Mouse (Mus musculus) lung, embryonic 15.5 days (tissue): ENCODE data around the gene Grk2. TPM values are rescaled to one million over a fixed set of nuclear protein-coding genes. Genes with fewer than 3 reads are reported as not detected.
A peak's percentile ranks its signal among the peaks of the same experiment; 100 is the strongest.

ENCODE experiments used
- ATAC-seq: fragments of 200-750 bp; cut with Nextera tagmentation; 2 replicates; pipeline ENCODE4 v1.8.0; 2017; ENCODE audit warnings: moderate number of reproducible peaks, borderline replicate concordance; ENCODE audit not compliant: low FRiP score, low TSS enrichment; ENCODE audit errors: extremely low read depth
- H3K27ac ChIP-seq: fragments of 300-500 bp; sonication (generic); 2 replicates; pipeline ENCODE4 v1.5.1; 2015; ENCODE audit warnings: moderate library complexity, mild to moderate bottlenecking, inconsistent platforms
- H3K27me3 ChIP-seq: fragments of 300-500 bp; sonication (generic); 2 replicates; pipeline ENCODE4 v1.6.1; 2015; ENCODE audit warnings: inconsistent platforms
- H3K36me3 ChIP-seq: fragments of 300-500 bp; sonication (generic); 2 replicates; pipeline ENCODE4 v1.6.1; 2015; ENCODE audit warnings: inconsistent platforms
- H3K4me1 ChIP-seq: fragments of 300-500 bp; sonication (generic); 2 replicates; pipeline ENCODE4 v1.6.1; 2015; ENCODE audit warnings: inconsistent platforms
- H3K4me2 ChIP-seq: fragments of 300-500 bp; sonication (generic); 2 replicates; pipeline ENCODE4 v1.6.1; 2015; ENCODE audit warnings: inconsistent platforms, mild to moderate bottlenecking, moderate library complexity
- H3K4me3 ChIP-seq: fragments of 300-500 bp; sonication (generic); 2 replicates; pipeline ENCODE4 v1.5.1; 2015; ENCODE audit warnings: mild to moderate bottlenecking, inconsistent platforms
- H3K9ac ChIP-seq: fragments of 300-500 bp; sonication (generic); 2 replicates; pipeline ENCODE4 v1.6.1; 2015; ENCODE audit warnings: inconsistent platforms
- H3K9me3 ChIP-seq: fragments of 300-500 bp; sonication (generic); 2 replicates; pipeline ENCODE4 v1.6.1; 2016; ENCODE audit warnings: inconsistent platforms
- WGBS: fragments of 180-500 bp; shearing (Covaris S2); methylation state at CpG from one replicate; pipeline ENCODE4 v1.1.7; 2015; 5-methylcytosine and 5-hydroxymethylcytosine counted together
- polyA plus RNA-seq: library from polyadenylated mRNA; unstranded; fragments of >200 nt; fragmentation: Nextera tagmentation; extraction: Ambion mirVana; gene quantifications from 2 replicates; pipeline ENCODE4 v1.2.1, GENCODE M21; 2015

Grk2 gene
- polyA plus RNA-seq, 1 experiment from 2014 or later = 16.2 TPM

- peak overlapping the region; percentile 62 for H3K27ac ChIP-seq
- no peaks in the 10 kb centered on the region for H3K27me3 ChIP-seq
- H3K36me3 ChIP-seq = peaks cover 35% of the 10 kb centered on the region
- H3K9ac ChIP-seq = no peak overlapping the region
- ATAC-seq = peak; percentile 25; the same call in 1 of the 2 replicates
- no peaks in the 10 kb centered on the region for H3K9me3 ChIP-seq
- H3K4me1 ChIP-seq = peaks cover 6% of the 10 kb centered on the region
- no peak overlapping the region for H3K4me3 ChIP-seq
- no peak overlapping the region for H3K4me2 ChIP-seq
- 64% methylated on average over 14 of the region's 14 CpGs for WGBS
These were observed 11.5 kb downstream of the Grk2 start for GRCm38 (mm10) chr19:4294381-4295097.

- peaks cover under 1% of the 10 kb centered on the region for H3K4me1 ChIP-seq
- no peaks in the 10 kb centered on the region for H3K27me3 ChIP-seq
- 91% methylated on average over 11 of the region's 11 CpGs for WGBS
- H3K36me3 ChIP-seq = peaks cover 65% of the 10 kb centered on the region
- no peak overlapping the region for H3K4me3 ChIP-seq
- H3K27ac ChIP-seq = no peak overlapping the region
- ATAC-seq = no peak
- no peaks in the 10 kb centered on the region for H3K9me3 ChIP-seq
- no peak overlapping the region for H3K4me2 ChIP-seq
- no peak overlapping the region for H3K9ac ChIP-seq
These were observed 14.9 kb downstream of the Grk2 start for GRCm38 (mm10) chr19:4291161-4291560.

- no peak overlapping the region for H3K4me3 ChIP-seq
- no peak overlapping the region for H3K27ac ChIP-seq
- no peak overlapping the region for H3K9ac ChIP-seq
- WGBS = 74% methylated on average over 15 of the region's 15 CpGs
- no peak for ATAC-seq
- no peaks in the 10 kb centered on the region for H3K9me3 ChIP-seq
- no peaks in the 10 kb centered on the region for H3K27me3 ChIP-seq
- H3K4me2 ChIP-seq = no peak overlapping the region
- H3K4me1 ChIP-seq = no peaks in the 10 kb centered on the region; the same call in 1 of the 2 replicates
- H3K36me3 ChIP-seq = peaks cover 69% of the 10 kb centered on the region
These were observed 15.3 kb downstream of the Grk2 start for GRCm38 (mm10) chr19:4290749-4291148.

GRCm38 (mm10) chr19:4283653-4284052, 22.4 kb downstream of the Grk2 start:
- Histone ChIP-seq H3K4me3 (peak overlapping the region; percentile 54), H3K27ac (peak overlapping the region; percentile 44; the same call in 1 of the 2 replicates), H3K9me3 (no peaks in the 10 kb centered on the region), H3K4me2 (peak overlapping the region; percentile 88), H3K36me3 (peaks cover 32% of the 10 kb centered on the region), H3K27me3 (no peaks in the 10 kb centered on the region), H3K9ac (peak overlapping the region; percentile 10; the same call in 1 of the 2 replicates), H3K4me1 (peaks cover 10% of the 10 kb centered on the region)
- ATAC-seq = no peak; the same call in 1 of the 2 replicates
- 42% methylated on average over 7 of the region's 7 CpGs for WGBS

- H3K27ac ChIP-seq = peak within 1 kb of the TSS; percentile 44; the same call in 1 of the 2 replicates
- H3K9me3 ChIP-seq = no peaks in the 10 kb centered on the region
- peak within 1 kb of the TSS; percentile 46 for H3K9ac ChIP-seq
- no peaks in the 10 kb centered on the region for H3K27me3 ChIP-seq
- H3K4me2 ChIP-seq = peak within 1 kb of the TSS; percentile 88
- WGBS = 1% methylated on average over 48 of the region's 50 CpGs
- peaks cover 29% of the 10 kb centered on the region for H3K36me3 ChIP-seq
- H3K4me1 ChIP-seq = peaks cover 10% of the 10 kb centered on the region
- ATAC-seq = peak; percentile 94
- peak within 1 kb of the TSS; percentile 54 for H3K4me3 ChIP-seq
These were observed 23.0 kb downstream of the Grk2 start, which contains the start of gene Ankrd13d for GRCm38 (mm10) chr19:4282898-4283553. TSS of gene Ankrd13d (minus strand) at chr19:4283137.

- H3K9me3 ChIP-seq = no peaks in the 10 kb centered on the region
- no peaks in the 10 kb centered on the region for H3K27me3 ChIP-seq
- no peak overlapping the region for H3K4me2 ChIP-seq
- H3K36me3 ChIP-seq = peaks cover 3% of the 10 kb centered on the region; the same call in 1 of the 2 replicates
- no peak for ATAC-seq
- peaks cover 10% of the 10 kb centered on the region for H3K4me1 ChIP-seq
- H3K4me3 ChIP-seq = no peak overlapping the region
- no peak overlapping the region for H3K27ac ChIP-seq
- no peak overlapping the region for H3K9ac ChIP-seq
- 94% methylated on average over 9 of the region's 9 CpGs for WGBS
These were observed 25.6 kb downstream of the Grk2 start for GRCm38 (mm10) chr19:4280425-4280824.

- H3K27me3 ChIP-seq = no peaks in the 10 kb centered on the region
- H3K4me3 ChIP-seq = no peak overlapping the region
- no peaks in the 10 kb centered on the region for H3K9me3 ChIP-seq
- no peak for ATAC-seq
- peaks cover 10% of the 10 kb centered on the region for H3K4me1 ChIP-seq
- no peak overlapping the region for H3K27ac ChIP-seq
- 93% methylated on average over 1 of the region's 1 CpGs for WGBS
- no peak overlapping the region for H3K9ac ChIP-seq
- 0 out of 2 replicates have a peak, but pooled peaks cover 2% of the 10 kb centered on the region for H3K36me3 ChIP-seq
- H3K4me2 ChIP-seq = no peak overlapping the region
These were observed 26.5 kb downstream of the Grk2 start for GRCm38 (mm10) chr19:4279487-4279886.

- 92% methylated on average over 11 of the region's 11 CpGs for WGBS
These were observed 35.0 kb downstream of the Grk2 start for GRCm38 (mm10) chr19:4270972-4271371.

GRCm38 (mm10) chr19:4270187-4270586, 35.8 kb downstream of the Grk2 start:
- Histone ChIP-seq H3K27me3 (no peaks in the 10 kb centered on the region), H3K4me3 (no peak overlapping the region), H3K27ac (no peak overlapping the region), H3K4me1 (0 out of 2 replicates have a peak, but pooled peaks cover 9% of the 10 kb centered on the region), H3K36me3 (no peaks in the 10 kb centered on the region), H3K9ac (no peak overlapping the region), H3K4me2 (no peak overlapping the region), H3K9me3 (no peaks in the 10 kb centered on the region)
- WGBS = 58% methylated on average over 6 of the region's 6 CpGs
- no peak for ATAC-seq

More at GRCm38 (mm10) chr19:4270972-4271371, 35.0 kb downstream of the Grk2 start:
- Histone ChIP-seq H3K27ac (no peak overlapping the region), H3K4me1 (0 out of 2 replicates have a peak, but pooled peaks cover 9% of the 10 kb centered on the region), H3K36me3 (no peaks in the 10 kb centered on the region), H3K9me3 (no peaks in the 10 kb centered on the region), H3K9ac (no peak overlapping the region), H3K4me3 (no peak overlapping the region), H3K4me2 (no peak overlapping the region), H3K27me3 (no peaks in the 10 kb centered on the region)
- ATAC-seq = no peak

GRCm38 (mm10) chr19:4268566-4269361, 37.3 kb downstream of the Grk2 start, which contains the start of gene Ssh3:
TSS of gene Ssh3 (minus strand) at chr19:4269180.
- H3K27ac ChIP-seq = 0 out of 2 replicates have a peak within 1 kb of the TSS, but pooled peaks have one; percentile 8
- H3K27me3 ChIP-seq = no peaks in the 10 kb centered on the region
- peak; percentile 85 for ATAC-seq
- H3K36me3 ChIP-seq = no peaks in the 10 kb centered on the region
- peak within 1 kb of the TSS; percentile 50 for H3K4me3 ChIP-seq
- WGBS = 6% methylated on average over 46 of the region's 46 CpGs
- H3K9me3 ChIP-seq = no peaks in the 10 kb centered on the region
- 0 out of 2 replicates have a peak, but pooled peaks cover 9% of the 10 kb centered on the region for H3K4me1 ChIP-seq
- H3K4me2 ChIP-seq = peak within 1 kb of the TSS; percentile 67
- H3K9ac ChIP-seq = peak within 1 kb of the TSS; percentile 42

- H3K4me3 ChIP-seq = no peak overlapping the region
- ATAC-seq = no peak
These were observed 40.1 kb downstream of the Grk2 start for GRCm38 (mm10) chr19:4265956-4266355.

More at GRCm38 (mm10) chr19:4265956-4266355, 40.1 kb downstream of the Grk2 start:
- Histone ChIP-seq H3K27ac (no peak overlapping the region), H3K9me3 (no peaks in the 10 kb centered on the region), H3K36me3 (no peaks in the 10 kb centered on the region), H3K4me1 (0 out of 2 replicates have a peak, but pooled peaks cover 9% of the 10 kb centered on the region), H3K9ac (no peak overlapping the region), H3K4me2 (no peak overlapping the region), H3K27me3 (no peaks in the 10 kb centered on the region)
- 59% methylated on average over 4 of the region's 4 CpGs for WGBS
